Mouse (Mus musculus): ENCODE measurements around the gene Rps4x. TPM values are rescaled to one million over a fixed set of nuclear protein-coding genes. Genes with fewer than 3 reads are reported as not detected.

Gene Rps4x
- 923 TPM for polyA plus RNA-seq (2017; shearing (Covaris generic))

GRCm38 (mm10) chrX:102188712-102189497 is at the start of gene Rps4x:
Gene Rps4x, minus strand, starts transcription at chrX:102189394.

GRCm38 (mm10) chrX:102156618-102157422 is 32.4 kb downstream of the Rps4x start, which contains the start of gene Ercc6l:
Gene Ercc6l, minus strand, starts transcription at chrX:102157091.

Other genes with a start within 250 kb of the Rps4x start
- gene Rtl5, start 118.1 kb downstream of the Rps4x start, polyA plus RNA-seq (2017; shearing (Covaris generic)) = 0.27 TPM
- gene Pin4, start 69.9 kb downstream of the Rps4x start, polyA plus RNA-seq (2017; shearing (Covaris generic)) = 24.6 TPM
- 4.0 TPM for gene Ercc6l, start 32.3 kb downstream of the Rps4x start, polyA plus RNA-seq (2017; shearing (Covaris generic))
- not detected for gene Cited1, start 62.8 kb upstream of the Rps4x start, polyA plus RNA-seq (2017; shearing (Covaris generic))

Data from activated CD4-positive, CD25-positive, alpha-beta regulatory T cell, adult 9 weeks (primary cell).